Mouse (Mus musculus): ENCODE data around the gene Olfml2b. TPM values are rescaled to one million over a fixed set of nuclear protein-coding genes. Genes with fewer than 3 reads are reported as not detected.
A peak's percentile ranks its signal among the peaks of the same experiment; 100 is the strongest.

The Olfml2b gene
- polyA plus RNA-seq, 1 experiment from 2014 or later = 21.2 TPM

DNA sequence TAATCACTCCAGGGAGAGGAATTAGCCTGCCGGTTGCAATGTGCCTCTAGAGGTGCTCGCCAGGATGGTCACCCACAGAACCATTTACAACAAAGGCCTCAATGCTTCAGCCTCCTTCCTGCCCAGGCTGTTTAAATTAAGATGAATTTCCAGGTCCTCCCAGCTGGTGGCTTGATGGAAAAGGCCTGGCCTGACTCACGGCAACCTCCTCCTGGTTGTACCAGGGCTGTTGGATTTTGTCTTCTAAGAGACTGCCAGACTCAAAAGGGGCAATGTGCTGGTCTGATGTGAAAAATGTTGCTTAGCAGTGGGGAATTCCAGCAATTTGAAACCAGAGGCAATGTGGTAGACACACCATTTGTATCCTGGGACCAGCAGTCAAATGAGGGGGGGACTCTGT is 56.8 kb downstream of the Olfml2b start:
- Histone ChIP-seq H3K4me2 (no peak overlapping the region), H3K27me3 (no peaks in the 10 kb centered on the region), H3K9ac (no peak overlapping the region), H3K36me3 (no peaks in the 10 kb centered on the region), H3K27ac (no peak overlapping the region), H3K4me3 (no peak overlapping the region), H3K4me1 (peaks cover 5% of the 10 kb centered on the region; the same call in 1 of the 2 replicates), H3K9me3 (no peaks in the 10 kb centered on the region)
- ATAC-seq (ENCODE audit: borderline replicate concordance, extremely low read depth, low FRiP score, low TSS enrichment) = no peak
- 56% methylated on average over 3 of the region's 3 CpGs for WGBS

DNA sequence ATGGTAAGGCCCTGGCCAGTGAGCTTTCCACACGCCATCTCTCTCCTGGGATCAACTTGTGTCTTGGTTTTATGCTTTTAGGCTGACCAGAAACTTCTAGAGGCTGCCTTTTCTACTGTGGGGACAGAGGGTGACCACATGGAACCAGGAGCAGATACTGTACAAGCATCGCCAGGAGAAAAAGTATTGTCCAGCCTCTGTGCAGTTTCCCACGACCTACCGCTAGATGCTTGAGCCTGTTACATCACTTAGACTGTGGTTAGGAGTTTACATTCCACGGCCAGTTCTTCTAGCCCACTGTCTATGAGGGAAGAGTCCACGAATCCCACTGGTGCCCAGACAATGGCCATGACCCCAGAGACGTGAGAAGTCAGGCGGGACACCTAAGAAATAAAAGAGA is 57.2 kb downstream of the Olfml2b start:
- H3K27me3 ChIP-seq = no peaks in the 10 kb centered on the region
- 72% methylated on average over 8 of the region's 8 CpGs for WGBS

DNA sequence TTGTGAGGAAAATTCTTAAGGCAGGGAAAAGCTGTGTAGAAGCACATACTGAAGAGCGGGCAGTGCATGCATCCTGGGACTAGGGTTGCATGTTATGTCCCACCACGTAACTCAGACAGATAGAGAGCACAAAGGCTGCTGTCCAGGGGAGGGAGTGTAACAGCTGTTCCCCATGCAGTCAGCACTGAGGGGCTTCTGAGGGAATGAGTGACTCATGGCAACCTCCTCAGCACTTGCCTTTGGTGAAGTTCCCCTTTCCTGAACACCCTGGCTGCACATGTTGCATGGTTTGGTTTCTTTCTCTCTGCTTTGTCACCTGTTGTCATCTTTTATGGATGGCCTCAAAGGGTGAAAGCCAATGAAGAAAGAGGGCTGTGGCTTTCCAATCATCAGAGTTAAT is 57.9 kb downstream of the Olfml2b start:
- Histone ChIP-seq H3K27me3 (no peaks in the 10 kb centered on the region), H3K4me2 (no peak overlapping the region), H3K9me3 (no peaks in the 10 kb centered on the region), H3K36me3 (no peaks in the 10 kb centered on the region), H3K9ac (no peak overlapping the region), H3K4me3 (no peak overlapping the region), H3K27ac (no peak overlapping the region), H3K4me1 (peaks cover 5% of the 10 kb centered on the region; the same call in 1 of the 2 replicates)
- 77% methylated on average over 2 of the region's 2 CpGs for WGBS
- no peak for ATAC-seq (ENCODE audit: borderline replicate concordance, extremely low read depth, low FRiP score, low TSS enrichment)

More for the DNA sequence above, 57.2 kb downstream of the Olfml2b start:
- Histone ChIP-seq H3K4me2 (no peak overlapping the region), H3K9me3 (no peaks in the 10 kb centered on the region), H3K36me3 (no peaks in the 10 kb centered on the region), H3K4me1 (peaks cover 5% of the 10 kb centered on the region; the same call in 1 of the 2 replicates), H3K4me3 (no peak overlapping the region), H3K27ac (no peak overlapping the region), H3K9ac (no peak overlapping the region)
- no peak for ATAC-seq (ENCODE audit: borderline replicate concordance, extremely low read depth, low FRiP score, low TSS enrichment)

DNA sequence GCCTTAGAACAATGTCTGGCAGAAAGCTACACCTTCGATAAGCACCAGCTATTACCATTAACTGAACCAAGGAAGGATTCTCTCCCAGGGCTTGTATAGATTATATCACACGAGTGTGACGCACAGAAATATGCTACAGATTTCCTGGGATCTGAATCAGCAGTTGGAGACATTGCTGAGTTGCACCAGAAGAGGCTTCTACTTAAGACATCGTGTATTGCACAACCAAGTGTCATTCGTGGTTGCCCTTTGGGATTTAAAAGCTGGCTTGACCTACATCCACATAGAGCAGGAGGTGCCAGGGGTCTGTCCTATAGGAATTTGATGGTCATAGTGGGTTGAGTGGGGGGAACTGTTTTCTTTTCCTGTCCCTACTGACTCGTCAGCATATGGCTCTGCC is 58.6 kb downstream of the Olfml2b start:
- Histone ChIP-seq H3K4me3 (no peak overlapping the region), H3K9me3 (no peaks in the 10 kb centered on the region), H3K9ac (no peak overlapping the region), H3K27ac (no peak overlapping the region), H3K4me1 (peaks cover 5% of the 10 kb centered on the region; the same call in 1 of the 2 replicates), H3K36me3 (no peaks in the 10 kb centered on the region; the same call in 1 of the 2 replicates), H3K27me3 (no peaks in the 10 kb centered on the region), H3K4me2 (no peak overlapping the region)
- ATAC-seq (ENCODE audit: borderline replicate concordance, extremely low read depth, low FRiP score, low TSS enrichment) = no peak
- WGBS = 76% methylated on average over 6 of the region's 6 CpGs

DNA sequence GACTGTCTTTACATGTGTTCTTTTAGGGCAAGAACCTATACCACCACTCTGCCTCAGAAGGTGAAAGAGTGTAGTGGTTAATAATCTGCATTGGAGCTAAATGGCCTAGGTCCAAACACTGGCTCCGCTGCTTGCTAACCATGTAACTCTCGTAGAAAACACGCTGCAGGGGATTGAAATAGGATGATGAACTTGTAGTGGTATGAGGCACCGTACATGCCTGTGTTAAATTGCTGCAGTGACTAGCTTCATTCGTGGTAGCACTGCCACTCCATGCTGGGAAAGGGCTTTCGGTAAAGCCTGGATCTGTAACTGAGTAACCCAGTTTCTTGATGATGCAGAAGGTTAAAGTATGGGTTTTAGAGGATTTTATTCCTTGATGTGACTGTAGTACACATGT is 59.8 kb downstream of the Olfml2b start:
- WGBS = 89% methylated on average over 6 of the region's 6 CpGs
- no peaks in the 10 kb centered on the region for H3K27me3 ChIP-seq
- H3K9ac ChIP-seq = no peak overlapping the region
- no peak overlapping the region for H3K4me2 ChIP-seq
- no peaks in the 10 kb centered on the region for H3K9me3 ChIP-seq
- no peak for ATAC-seq (ENCODE audit: borderline replicate concordance, extremely low read depth, low FRiP score, low TSS enrichment)
- no peaks in the 10 kb centered on the region; the same call in 1 of the 2 replicates for H3K36me3 ChIP-seq
- H3K4me1 ChIP-seq = peaks cover 1% of the 10 kb centered on the region; the same call in 1 of the 2 replicates
- no peak overlapping the region for H3K27ac ChIP-seq
- no peak overlapping the region for H3K4me3 ChIP-seq

DNA sequence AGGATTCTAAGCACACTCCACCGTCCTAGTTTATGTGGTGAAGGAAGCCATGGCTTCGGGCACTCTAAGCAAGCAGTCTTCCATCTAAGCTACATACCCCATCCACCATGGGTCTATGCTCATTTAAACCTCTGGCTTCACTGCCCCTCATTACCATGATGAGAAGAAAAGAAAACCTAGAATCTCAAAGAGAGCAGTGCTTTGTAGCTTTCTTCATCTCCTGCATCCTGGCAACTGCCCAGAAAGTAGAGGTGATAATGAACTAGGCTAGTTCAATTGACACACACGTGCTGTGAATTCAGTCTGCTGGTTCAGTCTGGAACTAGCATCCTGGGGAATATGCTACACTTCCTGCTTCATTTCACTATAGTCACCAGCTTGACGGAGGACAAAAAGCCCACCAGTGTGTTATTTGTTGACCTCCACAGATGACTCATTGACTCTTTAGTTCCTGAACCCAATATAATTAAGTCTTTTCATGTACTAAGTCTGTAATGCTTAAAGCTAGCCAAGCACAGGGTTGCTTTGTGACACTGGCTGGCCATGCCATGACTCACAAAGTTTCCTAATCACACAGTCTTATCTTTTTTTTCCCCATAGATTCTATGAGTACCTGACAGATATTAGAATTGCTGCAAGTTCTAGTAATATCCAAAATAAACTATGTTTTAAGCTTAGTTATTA is 60.7 kb downstream of the Olfml2b start:
- no peak overlapping the region for H3K27ac ChIP-seq
- H3K27me3 ChIP-seq = no peaks in the 10 kb centered on the region
- H3K9me3 ChIP-seq = no peaks in the 10 kb centered on the region
- no peak overlapping the region for H3K4me3 ChIP-seq
- ATAC-seq (ENCODE audit: borderline replicate concordance, extremely low read depth, low FRiP score, low TSS enrichment) = no peak
- 71% methylated on average over 4 of the region's 4 CpGs for WGBS
- no peaks in the 10 kb centered on the region for H3K4me1 ChIP-seq
- H3K36me3 ChIP-seq = no peaks in the 10 kb centered on the region; the same call in 1 of the 2 replicates
- H3K9ac ChIP-seq = no peak overlapping the region
- no peak overlapping the region for H3K4me2 ChIP-seq

DNA sequence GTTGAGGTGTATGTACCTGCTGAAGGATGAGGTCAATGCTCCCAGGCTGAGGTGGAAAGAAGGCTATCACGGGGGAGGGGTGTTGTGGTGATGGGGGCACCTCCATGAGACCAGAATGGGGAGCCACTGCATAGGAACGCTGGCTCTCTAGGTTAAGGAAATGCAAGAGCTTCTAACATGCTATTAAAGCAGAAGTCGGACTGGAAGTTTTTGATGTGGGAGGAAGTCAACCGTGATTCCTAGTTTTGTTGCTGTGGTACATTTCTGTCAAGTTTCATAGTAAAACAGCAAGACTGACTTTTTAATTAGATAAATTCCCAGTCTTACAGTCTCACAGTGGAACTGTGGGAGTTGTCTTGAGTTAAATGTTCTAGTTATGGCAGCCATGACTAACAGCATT is 61.7 kb downstream of the Olfml2b start:
- Histone ChIP-seq H3K27me3 (no peaks in the 10 kb centered on the region), H3K36me3 (no peaks in the 10 kb centered on the region; the same call in 1 of the 2 replicates), H3K9me3 (no peaks in the 10 kb centered on the region), H3K27ac (no peak overlapping the region), H3K4me1 (no peaks in the 10 kb centered on the region), H3K4me2 (no peak overlapping the region), H3K9ac (no peak overlapping the region), H3K4me3 (no peak overlapping the region)
- no peak for ATAC-seq (ENCODE audit: borderline replicate concordance, extremely low read depth, low FRiP score, low TSS enrichment)
- 83% methylated on average over 4 of the region's 4 CpGs for WGBS

DNA sequence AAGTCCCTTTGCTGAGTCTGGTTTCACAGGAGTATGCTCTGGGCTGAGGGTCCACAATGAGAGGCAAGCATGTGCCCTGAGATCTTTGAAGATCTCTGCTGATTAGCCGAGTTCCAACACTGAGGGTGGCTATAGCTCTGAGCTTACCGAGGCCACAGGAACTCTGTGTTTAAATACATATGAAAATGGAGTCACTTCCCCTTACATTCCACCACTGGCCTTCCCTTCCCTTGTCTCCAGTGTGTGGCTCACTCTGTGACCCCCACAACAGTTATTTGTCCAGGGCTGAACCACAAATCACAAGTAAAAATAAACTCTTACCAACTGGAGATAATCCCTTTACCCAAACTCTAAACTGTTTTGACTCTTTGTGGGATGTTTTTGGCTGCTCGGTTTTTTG is 64.7 kb downstream of the Olfml2b start:
- 61% methylated on average over 3 of the region's 3 CpGs for WGBS
- H3K36me3 ChIP-seq = no peaks in the 10 kb centered on the region; the same call in 1 of the 2 replicates
- H3K27ac ChIP-seq = no peak overlapping the region
- no peak overlapping the region for H3K4me2 ChIP-seq
- H3K9ac ChIP-seq = no peak overlapping the region
- no peak overlapping the region for H3K4me3 ChIP-seq
- no peaks in the 10 kb centered on the region for H3K4me1 ChIP-seq
- no peaks in the 10 kb centered on the region for H3K27me3 ChIP-seq
- ATAC-seq (ENCODE audit: borderline replicate concordance, extremely low read depth, low FRiP score, low TSS enrichment) = no peak
- no peaks in the 10 kb centered on the region for H3K9me3 ChIP-seq

DNA sequence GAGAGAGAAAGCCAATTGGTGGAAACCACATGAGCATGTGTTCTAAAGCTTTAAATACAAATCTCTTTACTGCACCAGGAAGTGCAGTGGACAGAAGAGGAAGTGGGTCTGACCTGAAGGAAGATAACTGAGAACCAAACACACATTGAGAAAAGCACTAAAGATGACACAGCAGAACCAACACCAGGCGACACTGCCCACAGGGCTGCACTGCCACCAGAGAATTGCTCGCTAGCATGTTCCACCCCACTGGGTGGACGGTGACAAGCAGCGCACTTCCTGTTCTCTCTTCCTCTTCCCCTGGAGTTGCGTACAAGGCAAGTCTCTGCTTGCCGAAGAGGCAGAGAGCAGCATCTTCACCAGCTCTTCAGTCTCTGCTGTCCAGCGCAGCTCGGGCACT is 65.1 kb downstream of the Olfml2b start:
- Histone ChIP-seq H3K9me3 (no peaks in the 10 kb centered on the region), H3K27ac (no peak overlapping the region), H3K9ac (no peak overlapping the region), H3K4me3 (no peak overlapping the region), H3K27me3 (no peaks in the 10 kb centered on the region), H3K4me1 (no peaks in the 10 kb centered on the region), H3K36me3 (no peaks in the 10 kb centered on the region; the same call in 1 of the 2 replicates), H3K4me2 (no peak overlapping the region)
- no peak for ATAC-seq (ENCODE audit: borderline replicate concordance, extremely low read depth, low FRiP score, low TSS enrichment)
- WGBS = 85% methylated on average over 8 of the region's 8 CpGs

DNA sequence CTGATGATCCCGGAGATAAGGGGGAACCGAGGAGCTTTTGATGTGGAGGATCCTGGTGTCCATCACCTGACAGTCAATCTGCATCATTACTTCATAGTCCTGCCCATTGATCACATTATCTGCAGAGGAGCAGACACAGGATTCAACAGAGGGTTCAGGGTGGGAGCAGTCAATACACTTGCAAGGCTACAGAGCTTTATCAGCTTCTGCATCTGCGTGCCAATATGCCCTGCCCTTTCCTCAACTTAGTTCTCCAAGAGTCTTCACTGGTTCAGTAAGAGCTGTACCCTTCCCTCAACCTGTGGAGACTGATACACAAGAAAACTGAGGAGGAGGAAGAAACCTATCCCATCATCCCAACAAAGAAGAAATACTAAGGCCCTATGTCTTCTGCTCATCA is 65.6 kb downstream of the Olfml2b start:
- Histone ChIP-seq H3K9ac (no peak overlapping the region), H3K4me1 (no peaks in the 10 kb centered on the region), H3K4me2 (no peak overlapping the region), H3K27ac (no peak overlapping the region), H3K36me3 (no peaks in the 10 kb centered on the region; the same call in 1 of the 2 replicates), H3K9me3 (no peaks in the 10 kb centered on the region), H3K27me3 (no peaks in the 10 kb centered on the region), H3K4me3 (no peak overlapping the region)
- no peak for ATAC-seq (ENCODE audit: borderline replicate concordance, extremely low read depth, low FRiP score, low TSS enrichment)
- 86% methylated on average over 3 of the region's 3 CpGs for WGBS

DNA sequence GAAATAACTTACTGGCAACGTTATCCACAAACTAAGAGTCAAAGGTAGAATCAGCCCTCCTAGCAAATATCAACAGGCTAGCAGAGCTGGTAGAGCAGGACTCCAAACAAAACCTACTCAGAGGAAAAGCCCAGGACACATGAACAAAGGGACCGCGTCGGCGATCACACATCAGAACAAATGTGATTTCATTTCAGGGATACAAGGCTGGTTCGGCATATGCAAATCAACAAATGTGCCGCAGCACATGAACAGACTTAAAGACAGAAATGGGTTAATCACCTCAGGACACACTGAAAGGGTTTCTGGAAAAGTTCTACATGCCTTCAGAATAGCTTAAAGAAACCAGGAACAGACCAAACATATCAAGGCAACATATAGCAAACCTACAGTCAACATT is 67.4 kb downstream of the Olfml2b start:
- H3K4me1 ChIP-seq = peaks cover under 1% of the 10 kb centered on the region; the same call in 1 of the 2 replicates
- no peak overlapping the region for H3K9ac ChIP-seq
- no peaks in the 10 kb centered on the region for H3K9me3 ChIP-seq
- H3K4me3 ChIP-seq = no peak overlapping the region
- H3K27ac ChIP-seq = no peak overlapping the region
- H3K36me3 ChIP-seq = no peaks in the 10 kb centered on the region; the same call in 1 of the 2 replicates
- no peaks in the 10 kb centered on the region for H3K27me3 ChIP-seq
- no peak overlapping the region for H3K4me2 ChIP-seq
- WGBS = 94% methylated on average over 7 of the region's 7 CpGs
- ATAC-seq (ENCODE audit: borderline replicate concordance, extremely low read depth, low FRiP score, low TSS enrichment) = no peak

DNA sequence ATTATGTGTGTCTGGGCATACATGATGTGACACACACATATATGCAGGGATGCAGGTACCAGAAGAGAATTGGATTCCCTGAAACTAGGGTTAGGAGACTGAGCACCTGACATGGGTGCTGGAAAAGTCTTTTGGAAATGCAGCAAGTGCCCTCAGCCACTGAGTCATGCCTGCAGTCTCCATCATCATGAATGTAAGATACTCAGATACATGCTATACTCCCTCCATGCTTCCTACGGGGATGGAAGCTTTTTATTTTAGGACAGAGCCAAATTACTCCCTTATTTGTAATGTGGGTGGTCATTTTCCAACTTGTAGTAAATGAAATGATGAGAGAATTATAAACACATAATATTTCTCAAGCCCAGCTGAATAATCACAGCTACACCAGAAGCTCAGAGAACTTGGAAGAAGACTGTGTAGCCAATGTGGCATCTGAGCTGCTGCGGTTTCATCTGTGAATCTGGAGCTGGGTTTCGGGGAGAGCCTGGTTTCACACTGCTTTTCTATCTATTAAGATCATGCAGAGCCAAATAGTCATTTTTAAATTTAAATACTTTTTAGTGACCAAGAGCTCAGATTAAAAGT is 73.0 kb downstream of the Olfml2b start:
- Histone ChIP-seq H3K9ac (no peak overlapping the region), H3K27me3 (no peaks in the 10 kb centered on the region), H3K4me3 (no peak overlapping the region), H3K4me1 (peaks cover 13% of the 10 kb centered on the region; the same call in 1 of the 2 replicates), H3K27ac (peak overlapping the region; percentile 12; the same call in 1 of the 2 replicates), H3K4me2 (no peak overlapping the region), H3K36me3 (no peaks in the 10 kb centered on the region), H3K9me3 (no peaks in the 10 kb centered on the region)
- peak; percentile 57; the same call in 1 of the 2 replicates for ATAC-seq (ENCODE audit: borderline replicate concordance, extremely low read depth, low FRiP score, low TSS enrichment)
- WGBS = 47% methylated on average over 3 of the region's 3 CpGs
